Mouse (Mus musculus) retina, adult 2 months (tissue): ENCODE results near the gene Sfmbt2.

ENCODE experiments used
- DNase-seq: peaks from one replicate; pipeline ENCODE4 v3.0.0-alpha.2; 2012; ENCODE audit warnings: low read depth, low spot score

Gene Sfmbt2

GRCm38 (mm10) chr2:10372321-10372723, 2.0 kb downstream of the Sfmbt2 start:
- no peak for DNase-seq

GRCm38 (mm10) chr2:10372776-10373507, 2.6 kb downstream of the Sfmbt2 start:
- DNase-seq, result no peak

GRCm38 (mm10) chr2:10373508-10374206, 3.3 kb downstream of the Sfmbt2 start:
- DNase-seq, result no peak

GRCm38 (mm10) chr2:10374207-10375023, 4.1 kb downstream of the Sfmbt2 start:
- DNase-seq, result no peak

GRCm38 (mm10) chr2:10375024-10375372, 4.7 kb downstream of the Sfmbt2 start:
- DNase-seq, result no peak

- no peak for DNase-seq
Observed at GRCm38 (mm10) chr2:10389988-10390387, 19.7 kb downstream of the Sfmbt2 start.

GRCm38 (mm10) chr2:10390791-10391190, 20.5 kb downstream of the Sfmbt2 start:
- no peak for DNase-seq

GRCm38 (mm10) chr2:10395143-10395542, 24.8 kb downstream of the Sfmbt2 start:
- DNase-seq, result no peak

- DNase-seq, result no peak
Observed at GRCm38 (mm10) chr2:10397790-10398189, 27.5 kb downstream of the Sfmbt2 start.

- DNase-seq, result no peak
Observed at GRCm38 (mm10) chr2:10406151-10406550, 35.8 kb downstream of the Sfmbt2 start.

- no peak for DNase-seq
Observed at GRCm38 (mm10) chr2:10409422-10409821, 39.1 kb downstream of the Sfmbt2 start.

- DNase-seq, result no peak
Observed at GRCm38 (mm10) chr2:10410069-10410468, 39.8 kb downstream of the Sfmbt2 start.

GRCm38 (mm10) chr2:10420944-10421420, 50.7 kb downstream of the Sfmbt2 start:
- DNase-seq, result no peak

GRCm38 (mm10) chr2:10437290-10437689, 67.0 kb downstream of the Sfmbt2 start:
- DNase-seq, result no peak

GRCm38 (mm10) chr2:10441811-10442210, 71.5 kb downstream of the Sfmbt2 start:
- DNase-seq, result no peak

GRCm38 (mm10) chr2:10453577-10453976, 83.3 kb downstream of the Sfmbt2 start:
- DNase-seq, result no peak

- no peak for DNase-seq
Observed at GRCm38 (mm10) chr2:10458309-10458708, 88.0 kb downstream of the Sfmbt2 start.

GRCm38 (mm10) chr2:10516516-10516915, 146.2 kb downstream of the Sfmbt2 start:
- DNase-seq, result no peak

- no peak for DNase-seq
Observed at GRCm38 (mm10) chr2:10521719-10522415, 151.6 kb downstream of the Sfmbt2 start.

GRCm38 (mm10) chr2:10525622-10526021, 155.3 kb downstream of the Sfmbt2 start:
- no peak for DNase-seq

GRCm38 (mm10) chr2:10541762-10542161, 171.5 kb downstream of the Sfmbt2 start:
- no peak for DNase-seq

- no peak for DNase-seq
Observed at GRCm38 (mm10) chr2:10542388-10542787, 172.1 kb downstream of the Sfmbt2 start.
